Mouse (Mus musculus): ENCODE results near the gene Baiap2l2. TPM values are rescaled to one million over a fixed set of nuclear protein-coding genes. Genes with fewer than 3 reads are reported as not detected.

Gene Baiap2l2
- polyA plus RNA-seq, 1 experiment from 2014 or later: 8.4 TPM

GRCm38 (mm10) chr15:79292779-79293178, 7.4 kb upstream of the Baiap2l2 start:
- Histone ChIP-seq H3K4me3 (replicated peaks) (no peak overlapping the region), H3K9me3 (no peaks in the 10 kb centered on the region), H3K27me3 (replicated peaks) (no peaks in the 10 kb centered on the region), H3K4me1 (no peaks in the 10 kb centered on the region), H3K27ac (no peak overlapping the region), H3K36me3 (no peaks in the 10 kb centered on the region), H3K9ac (no peak overlapping the region), H3K4me2 (no peak overlapping the region)
- ATAC-seq (ENCODE audit: insufficient read depth, low FRiP score, low read depth): no peak
- 81% methylated on average over 9 of the region's 9 CpGs for WGBS

- Histone ChIP-seq H3K9ac (no peak overlapping the region), H3K27me3 (replicated peaks) (no peaks in the 10 kb centered on the region), H3K4me1 (0 out of 2 replicates have a peak, but pooled peaks cover 5% of the 10 kb centered on the region), H3K36me3 (no peaks in the 10 kb centered on the region), H3K27ac (no peak overlapping the region), H3K4me2 (no peak overlapping the region), H3K4me3 (replicated peaks) (no peak overlapping the region), H3K9me3 (no peaks in the 10 kb centered on the region)
- ATAC-seq (ENCODE audit: insufficient read depth, low FRiP score, low read depth): no peak
- 78% methylated on average over 3 of the region's 3 CpGs for WGBS
Observed at GRCm38 (mm10) chr15:79290340-79290739, 5.0 kb upstream of the Baiap2l2 start.

DNA sequence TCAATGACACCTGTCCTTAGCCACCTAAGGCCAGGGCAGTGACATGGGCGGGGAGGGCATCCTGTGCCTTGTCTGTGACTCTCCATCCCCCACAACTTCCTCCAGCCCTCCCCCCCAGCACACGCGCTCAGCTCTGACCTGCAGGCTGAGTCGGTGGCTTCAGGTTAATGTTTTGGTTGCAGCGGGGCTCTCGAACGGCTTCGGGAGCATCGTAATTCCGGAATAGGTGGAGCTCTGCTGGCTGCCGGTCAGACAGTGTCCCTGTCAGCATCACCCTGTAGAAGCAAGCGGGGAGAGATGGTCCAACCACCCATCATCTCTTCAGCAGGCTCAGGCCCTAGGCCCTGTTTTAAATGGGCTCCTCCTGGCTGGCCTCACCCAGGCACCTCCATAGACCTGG, 4.1 kb upstream of the Baiap2l2 start:
- Histone ChIP-seq H3K27me3 (replicated peaks) (no peaks in the 10 kb centered on the region), H3K9me3 (no peaks in the 10 kb centered on the region), H3K36me3 (no peaks in the 10 kb centered on the region), H3K4me1 (0 out of 2 replicates have a peak, but pooled peaks cover 5% of the 10 kb centered on the region), H3K27ac (no peak overlapping the region), H3K9ac (no peak overlapping the region), H3K4me2 (no peak overlapping the region), H3K4me3 (replicated peaks) (no peak overlapping the region)
- 78% methylated on average over 12 of the region's 12 CpGs for WGBS
- no peak for ATAC-seq (ENCODE audit: insufficient read depth, low FRiP score, low read depth)

GRCm38 (mm10) chr15:79288387-79288786, 3.0 kb upstream of the Baiap2l2 start:
- Histone ChIP-seq H3K36me3 (no peaks in the 10 kb centered on the region), H3K9ac (no peak overlapping the region), H3K4me1 (0 out of 2 replicates have a peak, but pooled peaks cover 5% of the 10 kb centered on the region), H3K4me2 (no peak overlapping the region), H3K9me3 (no peaks in the 10 kb centered on the region), H3K27me3 (replicated peaks) (no peaks in the 10 kb centered on the region), H3K4me3 (replicated peaks) (no peak overlapping the region), H3K27ac (no peak overlapping the region)
- no peak for ATAC-seq (ENCODE audit: insufficient read depth, low FRiP score, low read depth)
- WGBS: 80% methylated on average over 3 of the region's 3 CpGs

DNA sequence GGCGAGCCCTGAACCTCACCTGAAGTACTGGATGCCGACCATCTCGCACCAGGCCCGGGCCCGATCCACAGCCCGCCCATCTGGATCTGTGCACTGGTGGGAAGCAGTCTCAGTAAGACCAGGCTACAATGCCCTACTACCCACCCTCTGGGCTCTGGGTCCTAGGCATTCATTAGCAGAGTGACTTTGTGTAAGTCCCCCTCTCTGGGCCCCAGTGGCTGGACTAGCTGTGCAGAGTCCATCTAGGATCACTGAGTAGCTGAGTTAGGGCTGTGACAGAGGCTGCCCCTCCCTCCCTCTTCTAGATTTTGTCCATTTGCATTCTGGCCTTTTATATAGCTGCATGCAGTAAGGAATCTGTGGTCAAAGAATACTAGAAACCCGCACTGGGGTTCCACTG, 1.8 kb upstream of the Baiap2l2 start:
- no peaks in the 10 kb centered on the region for H3K27me3 ChIP-seq (replicated peaks)
- 0 out of 2 replicates have a peak, but pooled peaks cover 5% of the 10 kb centered on the region for H3K4me1 ChIP-seq
- H3K4me3 ChIP-seq (replicated peaks): no peak overlapping the region
- H3K9me3 ChIP-seq: no peaks in the 10 kb centered on the region
- H3K27ac ChIP-seq: no peak overlapping the region
- H3K4me2 ChIP-seq: no peak overlapping the region
- no peaks in the 10 kb centered on the region for H3K36me3 ChIP-seq
- no peak for ATAC-seq (ENCODE audit: insufficient read depth, low FRiP score, low read depth)
- no peak overlapping the region for H3K9ac ChIP-seq
- WGBS: 93% methylated on average over 7 of the region's 7 CpGs

DNA sequence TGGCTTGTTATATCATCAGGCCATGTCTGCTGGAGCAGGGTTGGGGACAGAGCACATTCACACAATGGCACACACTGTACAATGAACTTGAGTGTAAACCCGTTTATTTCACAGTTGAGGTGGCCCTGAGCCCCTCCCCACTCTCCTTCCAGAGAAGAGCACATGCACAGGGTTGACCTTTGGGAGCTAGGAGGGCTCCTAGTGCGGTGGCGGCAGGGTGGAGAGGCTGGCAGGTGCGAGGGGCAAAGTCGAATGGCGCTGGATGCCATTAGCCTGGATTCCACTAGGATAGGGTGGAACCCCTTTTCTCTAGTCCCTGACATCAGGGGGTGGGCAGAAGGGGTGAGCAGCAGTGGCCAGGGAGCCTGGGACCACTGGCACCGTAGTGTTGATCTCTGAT, 804 bp upstream of the Baiap2l2 start:
- ATAC-seq (ENCODE audit: insufficient read depth, low FRiP score, low read depth): no peak
- 82% methylated on average over 7 of the region's 7 CpGs for WGBS
- Histone ChIP-seq H3K9me3 (no peaks in the 10 kb centered on the region), H3K9ac (no peak overlapping the region), H3K36me3 (no peaks in the 10 kb centered on the region), H3K4me2 (no peak overlapping the region), H3K4me1 (0 out of 2 replicates have a peak, but pooled peaks cover 9% of the 10 kb centered on the region), H3K27ac (no peak overlapping the region; the same call in 1 of the 2 replicates), H3K4me3 (replicated peaks) (no peak overlapping the region), H3K27me3 (replicated peaks) (no peaks in the 10 kb centered on the region)

- Histone ChIP-seq H3K9ac (no peak overlapping the region), H3K4me2 (no peak overlapping the region), H3K4me1 (peaks cover 15% of the 10 kb centered on the region; the same call in 1 of the 2 replicates), H3K27ac (peak overlapping the region; percentile 69; the same call in 1 of the 2 replicates), H3K36me3 (no peaks in the 10 kb centered on the region), H3K27me3 (replicated peaks) (no peaks in the 10 kb centered on the region), H3K4me3 (replicated peaks) (no peak overlapping the region), H3K9me3 (no peaks in the 10 kb centered on the region)
- no peak for ATAC-seq (ENCODE audit: insufficient read depth, low FRiP score, low read depth)
- 79% methylated on average over 4 of the region's 4 CpGs for WGBS
Observed at GRCm38 (mm10) chr15:79283371-79283770, 2.0 kb downstream of the Baiap2l2 start.

GRCm38 (mm10) chr15:79282434-79282833, 2.9 kb downstream of the Baiap2l2 start:
- Histone ChIP-seq H3K36me3 (no peaks in the 10 kb centered on the region), H3K4me3 (replicated peaks) (no peak overlapping the region), H3K4me1 (peaks cover 15% of the 10 kb centered on the region; the same call in 1 of the 2 replicates), H3K4me2 (no peak overlapping the region), H3K9ac (no peak overlapping the region), H3K27me3 (replicated peaks) (no peaks in the 10 kb centered on the region), H3K9me3 (no peaks in the 10 kb centered on the region), H3K27ac (peak overlapping the region; percentile 69; the same call in 1 of the 2 replicates)
- peak; percentile 25; the same call in 1 of the 2 replicates for ATAC-seq (ENCODE audit: insufficient read depth, low FRiP score, low read depth)
- WGBS: 58% methylated on average over 5 of the region's 5 CpGs

DNA sequence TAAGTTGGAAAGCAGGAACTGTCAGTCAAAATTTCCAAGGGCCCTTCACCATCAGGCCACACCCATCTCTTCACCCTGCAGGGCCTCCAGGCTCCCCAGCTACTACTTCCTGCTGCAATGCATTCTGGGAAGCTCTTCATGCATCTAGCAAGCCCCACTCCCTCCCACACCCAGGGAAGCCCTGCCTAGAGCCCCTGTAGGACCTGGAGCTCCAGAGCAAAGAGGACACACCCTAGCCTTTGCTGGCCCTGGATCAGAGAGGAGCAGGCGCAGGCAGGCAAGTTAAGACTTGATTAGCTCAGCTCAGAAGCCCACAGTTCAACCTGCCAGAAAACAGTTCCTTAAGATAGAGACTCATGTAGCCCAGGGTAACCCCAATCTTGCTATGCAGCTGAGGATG, 3.9 kb downstream of the Baiap2l2 start:
- H3K4me2 ChIP-seq: no peak overlapping the region
- 64% methylated on average over 1 of the region's 1 CpGs for WGBS
- peaks cover 15% of the 10 kb centered on the region; the same call in 1 of the 2 replicates for H3K4me1 ChIP-seq
- no peaks in the 10 kb centered on the region for H3K9me3 ChIP-seq
- no peaks in the 10 kb centered on the region for H3K27me3 ChIP-seq (replicated peaks)
- H3K27ac ChIP-seq: peak overlapping the region; percentile 69
- ATAC-seq (ENCODE audit: insufficient read depth, low FRiP score, low read depth): peak; percentile 81
- no peak overlapping the region for H3K4me3 ChIP-seq (replicated peaks)
- no peak overlapping the region for H3K9ac ChIP-seq
- no peaks in the 10 kb centered on the region for H3K36me3 ChIP-seq

DNA sequence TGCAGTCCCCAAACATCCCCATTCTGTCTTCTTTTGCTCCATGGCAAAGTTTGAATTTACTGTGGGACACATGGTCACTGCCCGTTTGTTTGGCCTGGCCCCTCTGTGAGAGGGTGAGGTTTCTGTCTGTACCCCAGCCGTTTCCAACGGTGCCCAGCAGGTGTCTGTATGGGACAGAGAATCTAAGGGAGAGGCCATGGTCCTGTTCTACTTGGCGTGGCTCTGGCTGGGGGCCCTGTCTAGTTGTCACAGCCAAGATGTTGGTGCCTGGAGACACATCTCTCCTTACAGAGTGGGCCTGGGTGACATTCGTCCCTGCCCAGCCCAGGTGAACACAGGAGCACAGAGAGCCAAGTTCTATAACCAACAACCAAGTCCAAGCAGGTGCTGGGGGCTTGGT, 4.5 kb downstream of the Baiap2l2 start:
- peak overlapping the region; percentile 69 for H3K27ac ChIP-seq
- H3K27me3 ChIP-seq (replicated peaks): no peaks in the 10 kb centered on the region
- peaks cover 14% of the 10 kb centered on the region; the same call in 1 of the 2 replicates for H3K4me1 ChIP-seq
- no peak overlapping the region for H3K9ac ChIP-seq
- H3K9me3 ChIP-seq: no peaks in the 10 kb centered on the region
- 54% methylated on average over 5 of the region's 5 CpGs for WGBS
- peak; percentile 5; the same call in 1 of the 2 replicates for ATAC-seq (ENCODE audit: insufficient read depth, low FRiP score, low read depth)
- H3K4me2 ChIP-seq: no peak overlapping the region
- no peak overlapping the region for H3K4me3 ChIP-seq (replicated peaks)
- H3K36me3 ChIP-seq: no peaks in the 10 kb centered on the region

- Histone ChIP-seq H3K4me2 (no peak overlapping the region), H3K27me3 (replicated peaks) (no peaks in the 10 kb centered on the region), H3K36me3 (no peaks in the 10 kb centered on the region), H3K27ac (no peak overlapping the region), H3K9me3 (no peaks in the 10 kb centered on the region), H3K4me3 (replicated peaks) (no peak overlapping the region), H3K4me1 (peaks cover 10% of the 10 kb centered on the region; the same call in 1 of the 2 replicates), H3K9ac (no peak overlapping the region)
- no peak for ATAC-seq (ENCODE audit: insufficient read depth, low FRiP score, low read depth)
- WGBS: 26% methylated on average over 6 of the region's 6 CpGs
Observed at GRCm38 (mm10) chr15:79280209-79280608, 5.1 kb downstream of the Baiap2l2 start.

DNA sequence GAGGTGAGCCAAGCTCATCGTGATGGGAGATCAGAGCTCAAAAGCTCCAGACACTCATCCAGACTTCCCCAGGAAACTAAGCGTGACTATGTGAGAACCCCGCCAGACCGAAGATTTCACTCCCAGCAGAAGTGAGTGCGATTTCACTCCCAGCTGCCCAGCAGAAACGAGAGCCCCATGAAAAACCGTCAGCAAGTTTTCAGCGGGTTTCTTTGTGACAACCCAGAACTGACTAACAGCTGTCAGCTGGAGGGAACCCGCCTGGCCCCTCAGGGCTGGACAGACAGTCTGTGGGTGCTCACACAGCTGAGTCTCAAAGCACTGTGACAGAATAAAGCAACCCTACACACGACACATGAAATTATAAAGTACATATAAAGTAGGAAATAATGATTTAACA, 7.6 kb downstream of the Baiap2l2 start:
- no peak overlapping the region for H3K9ac ChIP-seq
- no peak overlapping the region for H3K4me3 ChIP-seq (replicated peaks)
- H3K4me2 ChIP-seq: no peak overlapping the region
- H3K27ac ChIP-seq: no peak overlapping the region
- H3K4me1 ChIP-seq: peaks cover 10% of the 10 kb centered on the region; the same call in 1 of the 2 replicates
- H3K9me3 ChIP-seq: no peaks in the 10 kb centered on the region
- no peaks in the 10 kb centered on the region for H3K36me3 ChIP-seq
- WGBS: 63% methylated on average over 10 of the region's 10 CpGs
- ATAC-seq (ENCODE audit: insufficient read depth, low FRiP score, low read depth): no peak
- no peaks in the 10 kb centered on the region for H3K27me3 ChIP-seq (replicated peaks)

DNA sequence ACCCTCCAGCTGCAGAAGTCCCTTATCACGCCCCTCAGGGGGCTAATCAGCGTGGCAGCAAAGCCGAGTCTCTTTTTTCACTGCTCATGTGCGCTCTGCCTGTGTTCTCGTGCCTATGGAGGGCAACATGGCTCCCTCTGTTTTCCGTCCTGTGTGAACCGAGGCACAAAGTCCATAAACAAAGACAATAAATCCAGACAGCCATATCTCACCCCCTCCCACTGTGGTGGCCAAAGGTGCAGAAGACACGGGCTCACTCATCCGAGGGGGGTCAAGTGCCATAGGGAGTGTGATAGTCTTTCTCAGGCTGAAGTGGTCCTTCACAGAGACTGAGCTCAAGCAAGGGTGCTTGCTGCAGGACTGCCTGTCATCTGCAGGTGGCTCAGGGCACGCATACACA, 12.3 kb downstream of the Baiap2l2 start:
- no peak for ATAC-seq (ENCODE audit: insufficient read depth, low FRiP score, low read depth)
- no peaks in the 10 kb centered on the region for H3K9me3 ChIP-seq
- 63% methylated on average over 10 of the region's 10 CpGs for WGBS

More for the DNA sequence above, 12.3 kb downstream of the Baiap2l2 start:
- no peak overlapping the region for H3K27ac ChIP-seq
- no peak overlapping the region for H3K4me2 ChIP-seq
- no peak overlapping the region for H3K9ac ChIP-seq
- no peak overlapping the region for H3K4me3 ChIP-seq (replicated peaks)
- peaks cover 8% of the 10 kb centered on the region; the same call in 1 of the 2 replicates for H3K4me1 ChIP-seq
- no peaks in the 10 kb centered on the region for H3K27me3 ChIP-seq (replicated peaks)
- H3K36me3 ChIP-seq: no peaks in the 10 kb centered on the region
